Mouse (Mus musculus): ENCODE measurements around the gene Traf3ip2. TPM values are rescaled to one million over a fixed set of nuclear protein-coding genes. Genes with fewer than 3 reads are reported as not detected.

Traf3ip2 gene
- polyA plus RNA-seq (2015; fragmentation: Nextera tagmentation; extraction: Ambion mirVana) = 15.9 and 18.5 TPM in 2 replicates

DNA sequence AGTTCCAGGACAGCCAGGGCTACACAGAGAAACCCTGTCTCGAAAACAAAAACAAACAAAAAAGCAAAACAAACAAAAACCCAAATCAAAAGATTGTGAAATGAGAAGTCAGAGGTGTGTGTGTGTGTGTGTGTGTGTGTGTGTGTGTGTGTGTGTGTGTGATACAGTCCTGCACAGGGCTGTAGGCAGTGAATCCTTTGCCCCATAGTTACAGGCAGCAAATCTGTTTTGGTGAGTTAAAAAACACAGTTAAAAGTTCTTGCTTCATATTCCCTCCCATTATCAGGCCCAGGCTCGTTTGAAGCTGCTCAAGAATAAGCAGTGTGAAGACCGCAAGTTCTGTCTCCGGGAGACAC lies at the start of gene Traf3ip2:
TSS of gene Traf3ip2 (plus strand) at position 302 of the 356 bp plus-strand sequence.
- H3K4me1 ChIP-seq = peaks cover 55% of the 10 kb centered on the region

DNA sequence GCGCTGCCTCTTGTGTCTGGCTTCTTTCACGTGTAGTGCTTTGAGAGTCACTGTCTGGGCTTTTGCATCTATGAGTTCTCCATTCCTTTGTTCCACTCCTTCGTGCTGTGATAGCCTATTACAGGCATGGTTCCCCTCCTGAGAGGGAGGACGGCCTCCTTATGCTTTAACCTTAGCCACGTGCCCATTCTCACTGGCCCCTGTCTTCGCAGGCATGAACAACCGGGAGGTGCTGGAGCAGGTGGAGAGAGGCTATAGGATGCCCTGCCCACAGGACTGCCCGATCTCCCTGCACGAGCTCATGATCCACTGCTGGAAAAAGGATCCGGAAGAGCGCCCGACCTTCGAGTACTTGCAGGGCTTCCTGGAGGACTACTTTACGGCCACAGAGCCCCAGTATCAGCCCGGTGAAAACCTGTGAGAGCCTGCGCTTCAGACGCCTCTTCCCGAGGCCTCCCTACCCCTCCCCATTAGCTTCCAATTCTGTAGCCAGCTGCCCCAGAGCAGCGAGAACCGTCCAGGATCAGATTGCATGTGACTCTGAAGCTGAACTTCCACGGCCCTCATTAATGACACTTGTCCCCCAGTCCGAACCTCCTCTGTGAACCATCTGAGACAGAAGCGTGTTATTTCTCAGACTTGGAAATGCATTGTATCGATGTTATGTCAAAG lies 49.0 kb upstream of the Traf3ip2 start:
- Histone ChIP-seq H3K27me3 (no peaks in the 10 kb centered on the region), H3K9me3 (replicated peaks) (no peaks in the 10 kb centered on the region), H3K9ac (0 out of 2 replicates have a peak overlapping the region, but pooled peaks have one; percentile 2), H3K27ac (peak overlapping the region; percentile 61), H3K4me1 (peaks cover 72% of the 10 kb centered on the region), H3K4me2 (0 out of 2 replicates have a peak overlapping the region, but pooled peaks have one; percentile 0), H3K36me3 (no peaks in the 10 kb centered on the region), H3K4me3 (replicated peaks) (no peak overlapping the region)
- WGBS = 31% methylated on average over 24 of the region's 24 CpGs
- peak; percentile 44 for ATAC-seq (replicated peaks; ENCODE audit: low FRiP score)

More for the DNA sequence above, at the start of gene Traf3ip2:
- WGBS = 22% methylated on average over 4 of the region's 4 CpGs
- Histone ChIP-seq H3K9ac (peak within 1 kb of the TSS; percentile 39), H3K27ac (peak within 1 kb of the TSS; percentile 97), H3K4me2 (peak within 1 kb of the TSS; percentile 64), H3K27me3 (no peaks in the 10 kb centered on the region), H3K36me3 (peaks cover 6% of the 10 kb centered on the region; the same call in 1 of the 2 replicates), H3K9me3 (replicated peaks) (0 out of 2 replicates have a peak, but pooled peaks cover 3% of the 10 kb centered on the region), H3K4me3 (replicated peaks) (peak within 1 kb of the TSS; percentile 45)
- 0 out of 2 replicates have a peak, but pooled peaks have one; percentile 5 for ATAC-seq (replicated peaks; ENCODE audit: low FRiP score)

DNA sequence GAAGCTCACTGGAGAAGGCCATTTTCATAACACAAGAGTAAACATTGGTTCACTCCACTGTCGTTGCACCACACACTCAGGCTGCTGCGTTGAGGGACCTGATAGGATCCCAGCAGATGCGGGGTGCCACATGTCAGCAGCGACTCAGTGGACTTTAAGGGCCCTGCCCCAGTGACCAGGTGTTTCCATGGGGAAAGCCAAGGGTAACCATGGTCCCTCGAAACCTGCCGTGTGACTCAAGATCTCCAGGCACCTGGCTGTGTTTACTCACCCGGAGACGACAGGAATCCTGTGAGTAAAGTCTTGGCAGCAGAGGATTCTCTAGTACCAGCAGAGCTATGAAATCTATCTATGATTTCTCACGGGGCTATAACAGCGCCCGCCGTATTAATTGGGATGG lies 45.8 kb upstream of the Traf3ip2 start:
- Histone ChIP-seq H3K9me3 (replicated peaks) (no peaks in the 10 kb centered on the region), H3K4me3 (replicated peaks) (no peak overlapping the region), H3K4me1 (peaks cover 63% of the 10 kb centered on the region), H3K27ac (no peak overlapping the region), H3K4me2 (no peak overlapping the region), H3K27me3 (no peaks in the 10 kb centered on the region), H3K36me3 (no peaks in the 10 kb centered on the region), H3K9ac (no peak overlapping the region)
- no peak for ATAC-seq (replicated peaks; ENCODE audit: low FRiP score)
- WGBS = 86% methylated on average over 12 of the region's 12 CpGs

DNA sequence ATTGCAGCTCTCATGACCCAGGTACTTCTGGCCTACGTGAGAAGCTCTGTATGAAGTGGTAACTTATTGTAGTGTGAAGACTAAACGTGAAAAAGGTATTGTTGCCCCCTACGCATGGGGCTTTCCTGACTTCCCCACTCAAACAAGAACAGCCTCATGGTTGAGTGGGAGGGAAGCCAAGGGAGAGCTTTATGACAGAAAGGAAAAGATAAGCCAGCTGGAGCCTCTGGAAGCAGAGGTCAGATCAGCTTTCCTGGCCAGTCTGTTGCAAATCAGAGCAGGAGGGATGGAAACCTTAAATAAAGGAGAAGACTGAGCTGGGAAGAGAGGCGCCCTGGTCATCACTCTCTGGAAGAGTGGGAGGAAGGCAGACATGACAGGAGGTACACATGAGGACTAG lies 43.7 kb upstream of the Traf3ip2 start:
- no peaks in the 10 kb centered on the region for H3K27me3 ChIP-seq
- no peak overlapping the region for H3K4me2 ChIP-seq
- H3K4me1 ChIP-seq = peaks cover 58% of the 10 kb centered on the region
- H3K4me3 ChIP-seq (replicated peaks) = no peak overlapping the region
- no peaks in the 10 kb centered on the region for H3K36me3 ChIP-seq
- no peak overlapping the region for H3K9ac ChIP-seq
- H3K9me3 ChIP-seq (replicated peaks) = no peaks in the 10 kb centered on the region
- peak overlapping the region; percentile 55 for H3K27ac ChIP-seq
- ATAC-seq (replicated peaks; ENCODE audit: low FRiP score) = 0 out of 2 replicates have a peak, but pooled peaks have one; percentile 3
- WGBS = 38% methylated on average over 4 of the region's 4 CpGs

DNA sequence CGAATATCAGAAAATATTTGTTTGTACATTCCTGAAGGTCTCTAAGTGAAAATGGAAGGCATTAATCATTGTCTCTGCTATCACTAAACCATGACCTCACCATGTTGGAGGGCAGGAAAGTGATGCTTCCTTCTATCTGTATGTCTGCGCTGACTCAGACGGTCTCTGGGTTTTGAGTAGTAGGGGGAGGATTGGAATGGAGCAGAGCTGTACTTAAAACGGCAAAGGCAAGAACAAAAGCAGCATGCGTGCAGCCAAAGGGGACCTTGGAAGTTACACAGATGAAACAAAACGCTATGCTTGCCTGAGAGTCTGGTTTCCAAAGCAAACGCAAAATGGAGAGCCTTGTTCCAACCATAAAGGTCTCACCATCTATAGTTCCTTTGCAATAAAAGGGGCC lies 41.7 kb upstream of the Traf3ip2 start:
- H3K4me3 ChIP-seq (replicated peaks) = no peak overlapping the region
- H3K9me3 ChIP-seq (replicated peaks) = no peaks in the 10 kb centered on the region
- ATAC-seq (replicated peaks; ENCODE audit: low FRiP score) = no peak
- no peaks in the 10 kb centered on the region for H3K27me3 ChIP-seq
- no peaks in the 10 kb centered on the region for H3K36me3 ChIP-seq
- H3K9ac ChIP-seq = no peak overlapping the region
- peak overlapping the region; percentile 15 for H3K27ac ChIP-seq
- no peak overlapping the region for H3K4me2 ChIP-seq
- 41% methylated on average over 7 of the region's 7 CpGs for WGBS
- H3K4me1 ChIP-seq = peaks cover 45% of the 10 kb centered on the region

DNA sequence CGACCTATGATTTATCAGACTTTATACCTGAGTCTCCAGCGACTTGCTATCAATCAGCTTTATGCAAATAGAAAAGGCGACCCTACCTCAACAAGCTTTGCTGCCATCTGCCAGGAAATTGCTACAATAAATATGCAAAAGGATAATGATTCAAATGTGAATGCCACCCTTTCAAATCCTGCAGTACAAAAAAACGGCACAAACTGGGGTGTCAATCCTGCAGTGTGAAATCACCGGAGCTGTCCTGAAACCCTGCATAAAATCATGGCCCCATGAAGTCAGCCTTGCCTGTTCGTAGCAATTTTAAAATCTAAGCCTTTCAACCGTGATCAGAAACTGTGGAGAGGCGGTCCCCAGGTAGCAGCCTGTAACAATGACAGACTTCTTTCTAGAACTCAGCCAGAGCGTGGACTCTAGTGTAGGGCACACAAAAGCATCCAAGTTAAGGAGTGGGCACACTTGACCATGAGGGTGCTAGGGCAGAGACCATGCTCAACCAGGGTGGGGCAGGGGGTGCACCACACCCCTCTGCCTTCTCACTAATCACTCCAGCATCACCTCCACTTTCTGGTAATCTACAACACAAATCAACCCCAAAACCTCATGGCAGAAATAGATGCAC lies 40.6 kb upstream of the Traf3ip2 start:
- 35% methylated on average over 9 of the region's 9 CpGs for WGBS

DNA sequence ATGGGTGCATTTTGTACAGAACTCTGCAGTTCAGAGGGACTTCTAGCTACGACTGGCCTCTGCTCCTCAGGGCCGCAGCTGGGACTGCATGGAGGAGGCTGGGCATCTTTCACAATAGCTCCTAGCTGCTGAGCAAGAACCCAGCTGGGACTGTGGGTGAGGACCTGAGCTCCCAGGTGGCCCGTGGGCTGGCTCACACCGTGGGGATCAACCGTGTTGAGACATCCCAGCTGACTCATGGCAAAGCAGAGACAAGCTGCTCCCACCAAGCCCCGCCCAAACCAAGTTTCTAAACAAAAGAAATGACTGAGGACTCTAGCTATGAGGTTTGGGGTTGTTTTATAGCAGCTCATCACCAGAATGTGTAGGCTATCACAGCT lies 40.1 kb upstream of the Traf3ip2 start:
- Histone ChIP-seq H3K27ac (peak overlapping the region; percentile 52), H3K9me3 (replicated peaks) (no peaks in the 10 kb centered on the region), H3K4me1 (peaks cover 45% of the 10 kb centered on the region), H3K4me3 (replicated peaks) (no peak overlapping the region), H3K4me2 (no peak overlapping the region), H3K36me3 (no peaks in the 10 kb centered on the region), H3K9ac (no peak overlapping the region), H3K27me3 (no peaks in the 10 kb centered on the region)
- WGBS = 31% methylated on average over 6 of the region's 6 CpGs
- ATAC-seq (replicated peaks; ENCODE audit: low FRiP score) = no peak

More for the DNA sequence above, 40.6 kb upstream of the Traf3ip2 start:
- Histone ChIP-seq H3K27ac (peak overlapping the region; percentile 52), H3K9ac (no peak overlapping the region), H3K27me3 (no peaks in the 10 kb centered on the region), H3K4me3 (replicated peaks) (no peak overlapping the region), H3K36me3 (no peaks in the 10 kb centered on the region), H3K9me3 (replicated peaks) (no peaks in the 10 kb centered on the region), H3K4me1 (peaks cover 45% of the 10 kb centered on the region), H3K4me2 (no peak overlapping the region)
- no peak for ATAC-seq (replicated peaks; ENCODE audit: low FRiP score)

DNA sequence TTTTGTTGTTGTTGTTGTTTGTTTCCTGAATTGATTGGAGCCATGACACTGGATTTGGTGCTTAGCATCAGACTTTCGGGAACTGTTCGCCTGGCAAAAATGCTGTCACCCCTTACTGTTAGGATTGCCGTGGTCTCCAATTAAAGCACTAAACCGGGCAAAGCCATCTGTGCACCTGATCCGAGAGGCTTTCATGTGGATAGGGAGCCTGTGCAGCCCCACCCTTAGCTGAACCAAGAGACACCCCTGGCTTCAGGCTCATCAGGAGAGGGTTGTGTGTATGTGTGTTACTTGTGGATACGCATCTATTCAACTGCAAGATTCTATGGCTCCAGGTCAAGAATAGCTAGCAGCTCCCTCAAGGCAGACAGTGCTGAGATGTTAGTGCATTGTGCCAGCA lies 36.3 kb upstream of the Traf3ip2 start:
- no peak for ATAC-seq (replicated peaks; ENCODE audit: low FRiP score)
- no peak overlapping the region for H3K4me2 ChIP-seq
- H3K4me3 ChIP-seq (replicated peaks) = no peak overlapping the region
- WGBS = 86% methylated on average over 6 of the region's 6 CpGs
- peaks cover 27% of the 10 kb centered on the region for H3K4me1 ChIP-seq
- no peak overlapping the region for H3K9ac ChIP-seq
- H3K27ac ChIP-seq = no peak overlapping the region
- H3K9me3 ChIP-seq (replicated peaks) = no peaks in the 10 kb centered on the region
- no peaks in the 10 kb centered on the region for H3K27me3 ChIP-seq
- H3K36me3 ChIP-seq = no peaks in the 10 kb centered on the region

DNA sequence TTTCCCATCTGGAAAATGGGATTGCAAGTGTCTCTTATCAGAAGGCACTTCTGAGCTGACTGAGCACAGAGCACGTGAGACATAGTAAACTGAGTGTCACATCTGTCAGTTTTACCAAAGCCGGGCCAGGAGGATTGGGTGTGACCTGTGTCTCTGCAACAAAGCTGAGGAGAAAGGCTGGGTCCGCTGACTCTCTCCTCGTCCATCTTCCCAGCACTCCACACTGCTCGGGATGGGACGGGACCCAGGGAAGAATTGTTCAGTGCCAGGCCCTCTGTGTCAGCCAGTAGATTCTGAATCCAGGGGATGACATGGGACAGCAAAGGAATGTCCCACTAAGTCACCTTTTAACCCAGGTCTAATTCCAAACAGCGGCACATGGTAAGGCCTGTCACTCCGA lies 32.3 kb upstream of the Traf3ip2 start:
- Histone ChIP-seq H3K4me3 (replicated peaks) (no peak overlapping the region), H3K36me3 (no peaks in the 10 kb centered on the region), H3K27ac (no peak overlapping the region), H3K4me1 (peaks cover 7% of the 10 kb centered on the region; the same call in 1 of the 2 replicates), H3K9me3 (replicated peaks) (no peaks in the 10 kb centered on the region), H3K4me2 (no peak overlapping the region), H3K9ac (no peak overlapping the region), H3K27me3 (no peaks in the 10 kb centered on the region)
- 80% methylated on average over 8 of the region's 8 CpGs for WGBS
- ATAC-seq (replicated peaks; ENCODE audit: low FRiP score) = no peak

DNA sequence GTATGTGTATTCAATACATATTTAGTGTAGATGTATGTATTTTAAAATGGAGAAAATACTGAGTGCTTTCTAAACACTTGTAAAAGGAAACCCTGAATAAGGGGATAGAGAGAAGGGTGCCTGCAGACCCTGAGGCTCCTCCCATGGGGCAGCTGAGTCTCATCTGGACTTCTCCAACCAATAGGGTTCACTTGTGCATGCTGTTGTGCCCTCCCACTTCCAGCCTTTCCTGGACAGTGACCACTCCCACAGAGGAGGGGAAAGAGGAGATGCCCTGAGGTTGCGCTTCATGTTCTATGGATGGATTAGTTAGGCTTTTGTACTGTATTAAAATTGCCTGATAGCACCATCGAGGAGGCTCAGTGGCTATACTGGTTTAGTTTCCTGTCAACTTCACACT lies 30.3 kb upstream of the Traf3ip2 start:
- no peaks in the 10 kb centered on the region for H3K9me3 ChIP-seq (replicated peaks)
- H3K4me3 ChIP-seq (replicated peaks) = no peak overlapping the region
- no peak overlapping the region for H3K9ac ChIP-seq
- WGBS = 83% methylated on average over 2 of the region's 2 CpGs
- no peaks in the 10 kb centered on the region for H3K27me3 ChIP-seq
- no peaks in the 10 kb centered on the region for H3K36me3 ChIP-seq
- H3K4me2 ChIP-seq = no peak overlapping the region
- no peak for ATAC-seq (replicated peaks; ENCODE audit: low FRiP score)
- no peak overlapping the region for H3K27ac ChIP-seq
- H3K4me1 ChIP-seq = peaks cover 10% of the 10 kb centered on the region; the same call in 1 of the 2 replicates

DNA sequence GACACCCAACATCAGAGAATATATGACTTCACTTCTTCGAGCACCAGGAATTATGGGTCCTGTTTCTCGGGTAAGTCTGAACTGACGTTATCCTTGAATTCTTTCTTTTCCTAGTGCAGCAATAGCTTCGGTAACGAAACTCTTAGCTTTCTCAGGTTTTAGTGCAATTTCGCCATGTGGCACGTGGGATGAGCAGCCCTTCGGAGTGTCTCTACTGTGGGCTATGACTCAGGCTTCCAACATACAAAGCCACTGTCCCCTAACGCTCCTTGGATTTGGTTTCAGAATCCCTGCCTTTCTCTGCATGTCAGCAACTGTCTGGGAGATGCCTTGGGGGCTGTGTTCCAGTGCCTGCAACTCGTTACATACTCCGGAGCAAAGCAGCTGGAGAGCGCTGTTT lies 29.0 kb upstream of the Traf3ip2 start:
- H3K36me3 ChIP-seq = no peaks in the 10 kb centered on the region
- H3K4me3 ChIP-seq (replicated peaks) = no peak overlapping the region
- no peaks in the 10 kb centered on the region for H3K9me3 ChIP-seq (replicated peaks)
- no peak for ATAC-seq (replicated peaks; ENCODE audit: low FRiP score)
- no peak overlapping the region for H3K27ac ChIP-seq
- H3K4me2 ChIP-seq = no peak overlapping the region
- peaks cover 21% of the 10 kb centered on the region for H3K4me1 ChIP-seq
- 84% methylated on average over 12 of the region's 12 CpGs for WGBS
- H3K9ac ChIP-seq = no peak overlapping the region
- H3K27me3 ChIP-seq = no peaks in the 10 kb centered on the region

DNA sequence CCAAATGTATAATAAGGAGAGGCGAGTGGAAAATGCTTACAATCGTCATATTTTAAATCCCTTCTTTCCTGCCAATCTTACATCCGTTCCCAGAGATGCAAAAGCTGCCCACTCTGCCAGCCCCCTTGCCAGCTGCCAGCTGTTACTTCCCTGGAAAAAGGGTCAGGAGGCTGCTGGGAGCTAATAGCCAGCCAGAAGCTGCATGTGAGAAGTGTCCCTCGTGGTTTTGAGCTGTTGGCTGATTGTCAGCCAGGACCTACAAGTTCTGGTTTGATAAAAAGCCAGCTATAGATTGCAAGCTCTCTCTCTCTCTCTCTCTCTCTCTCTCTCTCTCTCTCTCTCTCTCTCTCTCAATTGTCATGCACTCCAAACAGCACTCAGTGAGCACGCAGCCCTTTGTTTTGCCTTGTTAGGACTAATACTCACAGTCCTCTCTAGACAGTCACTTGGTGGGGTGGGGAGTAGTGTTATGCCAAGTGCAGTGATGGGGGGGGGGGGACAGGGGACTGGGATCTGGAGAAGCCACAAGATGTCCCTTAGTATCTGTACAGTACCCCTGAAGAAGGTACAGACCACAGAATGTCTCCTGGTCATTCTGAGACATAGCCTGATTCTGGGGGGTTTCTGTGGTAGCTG lies 25.3 kb upstream of the Traf3ip2 start:
- H3K9me3 ChIP-seq (replicated peaks) = no peaks in the 10 kb centered on the region
- no peak overlapping the region for H3K9ac ChIP-seq
- ATAC-seq (replicated peaks; ENCODE audit: low FRiP score) = no peak
- H3K4me1 ChIP-seq = peaks cover 22% of the 10 kb centered on the region
- no peaks in the 10 kb centered on the region for H3K27me3 ChIP-seq
- no peak overlapping the region for H3K4me2 ChIP-seq
- no peaks in the 10 kb centered on the region for H3K36me3 ChIP-seq
- no peak overlapping the region for H3K27ac ChIP-seq
- no peak overlapping the region for H3K4me3 ChIP-seq (replicated peaks)
- WGBS = 61% methylated on average over 5 of the region's 5 CpGs
